Mouse (Mus musculus): Measurements from ENCODE around the gene Fanca.

Fanca gene

GRCm38 (mm10) chr8:123331301-123331700 is 12.9 kb upstream of the Fanca start:
- DNase-seq (ENCODE audit: low read depth, low spot score), result no peak

GRCm38 (mm10) chr8:123330701-123331100 is 12.3 kb upstream of the Fanca start:
- no peak for DNase-seq (ENCODE audit: low read depth, low spot score)

- no peak for DNase-seq (ENCODE audit: low read depth, low spot score)
Measured at GRCm38 (mm10) chr8:123329961-123330360, 11.6 kb upstream of the Fanca start.

GRCm38 (mm10) chr8:123329350-123329749 is 11.0 kb upstream of the Fanca start:
- no peak for DNase-seq (ENCODE audit: low read depth, low spot score)

DNA sequence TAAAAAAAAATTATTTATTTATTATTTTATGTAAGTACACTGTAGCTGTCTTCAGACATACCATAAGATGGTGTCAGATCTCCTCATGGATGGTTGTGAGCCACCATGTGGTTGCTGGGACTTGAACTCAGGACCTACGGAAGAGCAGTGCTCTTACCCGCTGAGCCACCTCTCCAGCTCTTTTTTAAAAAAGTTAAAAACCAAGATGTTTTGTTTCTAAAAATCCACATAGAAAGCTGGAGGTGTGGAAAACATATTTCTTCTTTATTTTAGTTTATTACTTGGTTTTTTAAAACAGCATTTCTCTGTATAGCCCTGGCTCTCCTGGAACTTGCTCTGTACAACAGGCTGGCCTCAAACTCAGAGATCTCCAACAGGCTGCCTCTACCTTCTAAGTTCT is 10.2 kb upstream of the Fanca start:
- no peak for DNase-seq (ENCODE audit: low read depth, low spot score)

DNA sequence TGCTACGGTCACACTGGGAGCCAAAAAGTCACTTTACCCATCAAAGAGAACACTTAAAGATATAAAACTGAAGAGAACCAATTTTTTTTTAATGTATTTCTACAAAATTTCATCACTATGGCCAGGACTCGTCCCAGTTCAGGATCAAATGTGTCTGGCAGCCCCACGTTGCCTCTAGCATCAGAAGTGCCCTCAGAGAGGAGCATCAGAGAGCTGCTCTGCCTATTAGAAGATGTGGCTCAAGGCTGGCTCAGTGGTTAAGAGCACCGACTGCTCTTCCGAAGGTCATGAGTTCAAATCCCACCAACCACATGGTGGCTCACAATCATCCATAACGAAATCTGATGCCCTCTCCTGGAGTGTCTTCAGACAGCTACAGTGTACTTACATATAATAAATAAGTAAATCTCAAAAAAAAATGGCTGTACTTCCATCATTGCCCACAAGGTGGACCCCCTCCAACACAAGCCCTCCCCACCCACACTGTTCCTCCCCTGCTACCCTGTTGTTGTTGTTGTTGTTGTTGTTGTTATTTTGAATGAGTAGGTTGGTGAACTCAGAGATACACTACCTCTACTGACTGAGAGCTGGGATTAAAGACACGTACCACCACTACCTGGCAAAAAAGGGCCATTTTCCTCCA is 1.3 kb upstream of the Fanca start:
- DNase-seq (ENCODE audit: low read depth, low spot score), result peak; percentile 91

- no peak for DNase-seq (ENCODE audit: low read depth, low spot score)
Measured at GRCm38 (mm10) chr8:123317781-123318466, 452 bp downstream of the Fanca start.

DNA sequence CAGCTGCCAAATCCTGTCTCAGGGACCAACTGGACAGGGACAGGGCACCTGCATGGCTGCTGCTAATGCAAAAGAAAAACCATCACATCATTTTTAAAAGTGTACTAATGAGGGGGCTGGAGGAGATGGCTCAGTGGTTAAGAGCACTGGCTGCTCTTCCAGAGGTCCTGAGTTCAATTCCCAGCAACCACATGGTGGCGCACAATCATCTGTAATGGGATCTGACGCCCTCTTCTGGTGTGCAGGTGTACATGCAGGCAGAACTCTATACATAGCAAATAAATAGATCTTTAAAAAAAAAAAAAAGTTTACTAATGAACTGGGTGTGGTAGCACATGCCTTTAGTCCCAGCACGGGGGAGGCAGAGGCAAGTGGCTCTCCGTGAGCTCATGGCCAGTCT is 9.6 kb downstream of the Fanca start:
- DNase-seq (ENCODE audit: low read depth, low spot score), result no peak

DNA sequence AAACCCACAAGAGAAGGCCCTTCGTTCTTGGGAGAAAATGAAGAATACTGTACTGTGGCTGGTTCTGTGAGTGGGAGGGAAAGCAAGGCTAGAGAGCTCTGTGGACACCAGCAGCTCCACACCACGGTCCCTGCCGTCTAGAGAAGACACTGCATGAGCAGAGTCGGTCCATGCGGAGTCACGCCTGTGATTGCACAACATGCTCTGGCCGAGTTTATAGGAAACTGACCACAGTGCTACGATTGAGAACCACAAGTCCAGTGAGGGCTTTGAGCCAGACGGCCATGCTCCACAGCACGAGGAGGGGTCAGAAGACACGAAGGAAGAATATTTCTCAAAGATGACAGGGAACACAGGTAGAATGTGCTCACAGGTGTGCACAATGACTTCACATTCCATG is 20.1 kb downstream of the Fanca start:
- DNase-seq (ENCODE audit: low read depth, low spot score), result no peak

DNA sequence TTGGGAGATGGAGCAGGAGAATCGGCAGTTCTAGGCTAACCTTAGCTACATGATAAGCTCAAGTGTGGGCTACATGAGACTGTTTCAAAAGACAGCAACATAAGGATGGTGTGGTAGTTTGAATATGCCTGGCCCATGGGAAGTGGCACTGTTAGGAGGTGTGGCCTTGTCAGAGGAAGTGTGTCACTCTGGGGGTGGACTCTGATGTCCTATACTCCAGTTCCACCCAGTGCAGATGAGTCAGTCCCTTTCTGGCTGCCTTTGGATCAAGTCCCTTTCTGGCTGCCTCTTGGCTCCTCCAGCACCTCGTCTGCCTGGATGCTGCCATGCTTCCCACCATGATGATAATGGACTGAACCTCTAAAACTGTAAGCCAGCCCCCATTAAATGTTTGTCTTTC is 25.6 kb downstream of the Fanca start:
- peak; percentile 12 for DNase-seq (ENCODE audit: low read depth, low spot score)

GRCm38 (mm10) chr8:123292281-123292680 is 26.1 kb downstream of the Fanca start:
- DNase-seq (ENCODE audit: low read depth, low spot score), result no peak

- DNase-seq (ENCODE audit: low read depth, low spot score), result no peak
Measured at GRCm38 (mm10) chr8:123291716-123292115, 26.7 kb downstream of the Fanca start.

DNA sequence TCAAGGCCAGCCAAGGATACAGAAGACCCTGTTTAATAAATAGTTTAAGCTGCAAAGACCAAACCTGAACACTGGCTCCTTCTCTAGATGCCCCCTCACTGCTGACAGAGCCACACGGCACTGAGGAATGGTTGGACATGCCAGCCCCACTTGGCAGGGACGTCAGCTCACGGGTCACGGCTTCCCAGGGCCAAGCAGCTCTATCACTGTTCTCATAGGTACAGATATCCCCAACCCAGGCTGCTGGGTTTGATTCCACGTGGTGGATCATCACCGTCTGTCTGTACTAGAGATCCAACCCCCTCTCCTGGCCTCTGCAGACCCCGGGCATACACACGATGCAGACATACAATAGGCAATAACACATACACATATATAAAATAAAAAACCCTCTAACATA is 27.7 kb downstream of the Fanca start:
- DNase-seq (ENCODE audit: low read depth, low spot score), result no peak

GRCm38 (mm10) chr8:123290166-123290565 is 28.2 kb downstream of the Fanca start:
- DNase-seq (ENCODE audit: low read depth, low spot score), result peak; percentile 48

DNA sequence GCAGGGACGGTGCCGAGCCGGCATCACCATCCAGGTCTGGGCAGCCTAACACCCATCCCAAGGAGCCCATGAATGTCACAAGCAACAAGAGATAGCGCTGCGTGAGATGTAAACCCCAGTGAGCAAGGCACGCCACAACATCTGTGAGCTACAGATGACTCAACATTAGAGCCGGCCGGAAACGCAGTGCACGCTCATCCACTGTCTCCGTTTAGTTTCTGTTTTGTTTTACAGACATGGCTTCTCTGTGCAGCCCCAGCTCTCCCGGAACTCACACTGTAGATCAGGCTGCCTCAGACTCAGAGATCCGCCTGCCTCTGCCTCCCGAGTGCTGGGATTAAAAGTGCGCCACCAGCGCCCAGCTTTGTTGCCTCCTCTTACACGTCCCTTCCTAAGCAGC is 31.0 kb downstream of the Fanca start:
- DNase-seq (ENCODE audit: low read depth, low spot score), result no peak

DNA sequence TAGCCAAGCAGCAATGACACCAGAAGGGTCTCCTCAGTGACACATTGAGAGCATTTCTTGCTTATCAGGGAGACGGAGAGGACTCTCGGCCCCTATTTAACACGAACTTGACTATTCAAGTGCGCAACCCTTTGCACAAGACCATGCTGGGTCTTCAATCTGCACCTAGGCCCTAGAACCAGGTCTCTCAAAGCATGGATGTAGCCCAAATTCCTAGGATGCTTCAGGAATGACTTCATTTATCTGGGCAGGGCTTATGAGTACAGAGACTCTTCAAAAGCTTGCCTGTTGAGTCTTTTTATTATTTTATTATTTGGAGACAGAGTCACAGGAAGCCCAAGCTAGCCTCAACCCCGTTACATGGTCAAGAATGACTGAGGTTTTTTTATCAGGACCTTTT is 33.9 kb downstream of the Fanca start:
- no peak for DNase-seq (ENCODE audit: low read depth, low spot score)

DNA sequence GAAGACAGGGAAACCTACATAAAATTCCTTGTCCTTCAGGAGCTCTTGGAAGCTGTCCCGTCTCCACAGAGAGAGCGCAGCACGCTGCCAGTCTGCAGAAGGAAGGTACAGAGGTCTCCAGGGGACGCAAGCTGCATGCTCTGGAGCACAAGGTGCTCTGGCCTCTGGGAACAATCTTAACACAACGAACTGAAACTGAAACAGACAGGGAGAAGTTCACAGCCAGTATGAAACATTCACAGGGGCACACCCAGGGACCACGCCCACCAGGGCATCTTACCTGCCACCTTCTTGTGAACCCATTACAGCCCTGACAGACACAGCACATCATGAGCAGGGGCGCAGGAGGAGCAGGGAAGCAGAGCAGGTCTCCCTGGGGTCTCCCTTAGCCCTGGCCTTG is 34.4 kb downstream of the Fanca start:
- DNase-seq (ENCODE audit: low read depth, low spot score), result peak; percentile 82

- DNase-seq (ENCODE audit: low read depth, low spot score), result peak; percentile 69
Measured at GRCm38 (mm10) chr8:123282994-123283393, 35.4 kb downstream of the Fanca start.

DNA sequence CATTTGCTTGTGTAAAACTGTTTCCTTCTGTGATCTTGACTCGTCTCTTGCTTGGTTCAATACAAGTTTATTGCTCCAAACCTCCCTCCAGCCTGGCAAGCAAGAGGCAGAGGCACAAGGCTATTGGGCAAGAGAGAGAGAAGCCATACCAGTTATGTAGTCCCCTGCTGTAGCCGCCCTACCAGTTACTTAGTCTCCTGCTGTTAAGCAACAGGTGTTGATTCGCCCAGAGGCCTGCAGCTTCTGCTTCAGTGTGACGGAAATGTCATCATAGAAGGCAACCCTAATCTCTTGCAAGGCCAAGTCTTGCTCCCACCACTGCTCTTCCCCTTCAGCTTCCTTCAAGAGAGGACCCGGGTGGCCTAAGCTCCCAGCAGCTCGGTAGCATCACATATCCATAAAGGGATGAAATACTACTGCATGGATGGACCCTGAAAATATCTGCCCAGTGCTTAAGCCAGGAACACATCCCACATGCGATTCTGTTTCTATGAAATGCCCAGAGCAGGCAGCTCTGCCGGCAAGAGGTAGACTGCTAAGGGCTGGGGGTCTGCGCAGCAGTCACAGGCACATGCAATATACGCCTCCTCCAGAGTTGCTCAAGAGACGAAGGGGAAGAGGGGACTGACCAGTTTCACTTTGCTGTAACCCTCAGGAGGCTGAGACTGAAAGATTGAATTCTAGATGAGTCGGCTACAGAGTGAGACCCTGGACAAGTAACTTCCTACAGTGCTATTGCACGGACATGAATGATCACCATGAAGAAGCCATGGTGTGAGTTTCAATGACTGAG is 37.9 kb downstream of the Fanca start:
- no peak for DNase-seq (ENCODE audit: low read depth, low spot score)

DNA sequence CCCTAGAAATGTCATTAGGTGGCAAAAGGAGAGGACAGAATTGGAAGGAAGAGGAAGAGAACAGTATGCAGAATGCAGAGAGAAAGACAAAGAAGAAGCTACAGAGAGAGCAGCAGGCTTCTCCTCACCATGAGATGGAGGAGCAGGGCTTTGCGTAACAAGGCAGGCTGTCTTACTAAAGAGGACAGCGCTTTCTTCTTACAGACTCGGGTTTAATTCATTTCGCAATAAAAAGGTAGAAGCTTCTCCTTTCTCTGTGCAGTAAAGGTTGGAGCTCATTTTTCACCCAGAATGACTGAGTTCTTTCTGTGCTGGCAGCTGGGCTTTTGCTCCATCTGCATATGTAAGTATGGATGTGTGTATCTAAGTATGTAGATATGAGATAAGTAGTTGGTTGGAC is 38.5 kb downstream of the Fanca start:
- no peak for DNase-seq (ENCODE audit: low read depth, low spot score)

GRCm38 (mm10) chr8:123278445-123278844 is 39.9 kb downstream of the Fanca start:
- DNase-seq (ENCODE audit: low read depth, low spot score), result no peak

DNA sequence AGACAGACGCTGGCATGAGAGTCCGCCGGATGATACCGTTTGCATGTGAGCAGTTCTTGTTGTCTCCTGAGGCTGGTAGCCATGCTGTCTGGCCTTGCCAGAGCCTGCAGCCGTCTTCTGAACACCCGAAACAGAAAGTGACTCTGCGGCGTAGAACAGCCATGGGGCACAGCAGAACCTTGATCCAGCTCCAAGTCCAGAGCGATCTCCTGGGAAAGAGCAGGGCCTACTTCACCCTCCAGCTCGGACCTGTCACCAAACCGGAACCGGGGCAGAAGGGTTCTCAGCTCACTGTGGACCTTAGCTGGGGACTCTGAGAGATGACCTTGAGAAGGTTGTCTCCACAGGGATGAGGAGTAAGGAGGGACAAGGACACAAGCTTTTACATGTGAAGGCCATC is 43.3 kb downstream of the Fanca start:
- DNase-seq (ENCODE audit: low read depth, low spot score), result no peak

DNA sequence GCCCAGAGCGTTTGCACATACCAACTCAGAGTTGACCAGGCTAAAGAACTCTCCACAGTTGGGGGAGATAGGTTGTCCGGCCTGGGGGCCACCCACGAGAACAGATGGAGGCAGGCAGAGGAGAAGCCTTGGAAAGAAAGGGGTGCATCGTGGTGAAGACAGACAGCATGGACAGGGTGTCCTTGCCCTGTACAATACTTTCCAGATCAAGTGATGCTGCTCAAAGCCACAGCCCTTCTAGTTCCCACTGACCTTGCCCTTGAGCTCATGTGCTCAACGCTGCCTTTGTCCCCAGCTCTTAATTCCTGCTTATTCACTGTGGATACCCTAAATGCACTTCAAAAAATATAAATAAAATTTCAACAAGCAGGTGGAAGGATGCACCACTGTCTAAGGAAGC is 43.9 kb downstream of the Fanca start:
- DNase-seq (ENCODE audit: low read depth, low spot score), result no peak
